8 mouse cellular contexts compared by ENCODE assay signal in genomic region chr5:119055430-119055829, GRCm38 (mm10).
DNase-seq lines count a peak whose midpoint lies in the region; ATAC-seq and TF ChIP-seq lines count a peak whose summit lies in the region.

No protein-coding gene starts in this region.

- peak overlapping the region; percentile 60 for H3K27ac ChIP-seq in hindbrain, embryonic 10.5 days
- H3K27ac ChIP-seq in hindbrain, postnatal 0 days: no peak overlapping the region
- no peak overlapping the region for H3K27ac ChIP-seq in intestine, embryonic 16.5 days (ENCODE audit: low read length)
- no peak overlapping the region for H3K27ac ChIP-seq in hindbrain, embryonic 14.5 days

- 2% methylated on average over 12 of the region's 12 CpGs for WGBS in hindbrain, embryonic 10.5 days
- WGBS in hindbrain, postnatal 0 days: 6% methylated on average over 12 of the region's 12 CpGs
- 17% methylated on average over 12 of the region's 12 CpGs for WGBS in intestine, embryonic 16.5 days
- 2% methylated on average over 12 of the region's 12 CpGs for WGBS in hindbrain, embryonic 14.5 days

- H3K9ac ChIP-seq in hindbrain, postnatal 0 days (replicated peaks; ENCODE audit: low read length): no peak overlapping the region
- no peak overlapping the region for H3K9ac ChIP-seq in intestine, embryonic 16.5 days (ENCODE audit: low read depth, low read length)
- H3K9ac ChIP-seq in hindbrain, embryonic 14.5 days: no peak overlapping the region

- no peaks in the 10 kb centered on the region for H3K36me3 ChIP-seq in hindbrain, embryonic 10.5 days
- H3K36me3 ChIP-seq in hindbrain, postnatal 0 days (ENCODE audit: insufficient read depth, low read length): no peaks in the 10 kb centered on the region
- H3K36me3 ChIP-seq in intestine, embryonic 16.5 days (ENCODE audit: control insufficient read depth, insufficient read depth, low read length): no peaks in the 10 kb centered on the region
- no peaks in the 10 kb centered on the region for H3K36me3 ChIP-seq in hindbrain, embryonic 14.5 days (replicated peaks; ENCODE audit: control insufficient read depth, insufficient read depth)

- peak; percentile 63 for DNase-seq in hindbrain, embryonic 10.5 days (ENCODE audit: low spot score)
- no peak for DNase-seq in hindbrain, postnatal 0 days (ENCODE audit: low spot score)
- DNase-seq in ZHBTc4 (ENCODE audit: low read depth, low spot score): peak; percentile 95
- peak; percentile 45 for DNase-seq in embryo, embryonic 9.5 days (ENCODE audit: extremely low spot score)
- DNase-seq in lung, postnatal 10 days: peak; percentile 79
- DNase-seq in spleen, postnatal 14 days (ENCODE audit: low spot score in 2 of 2): no peak
- no peak for DNase-seq in hindbrain, embryonic 14.5 days (ENCODE audit: low spot score)

- peaks cover 31% of the 10 kb centered on the region for H3K4me1 ChIP-seq in hindbrain, embryonic 10.5 days (replicated peaks)
- no peaks in the 10 kb centered on the region for H3K4me1 ChIP-seq in hindbrain, postnatal 0 days (ENCODE audit: insufficient read depth, low read length)
- peaks cover 7% of the 10 kb centered on the region; the same call in 1 of the 2 replicates for H3K4me1 ChIP-seq in intestine, embryonic 16.5 days (ENCODE audit: control insufficient read depth, insufficient read depth, low read length)
- no peaks in the 10 kb centered on the region for H3K4me1 ChIP-seq in hindbrain, embryonic 14.5 days (replicated peaks; ENCODE audit: control insufficient read depth, insufficient read depth, low read length)

- H3K27me3 ChIP-seq in hindbrain, embryonic 10.5 days (ENCODE audit: insufficient read depth, poor library complexity, severe bottlenecking): peaks cover 81% of the 10 kb centered on the region
- no peaks in the 10 kb centered on the region for H3K27me3 ChIP-seq in hindbrain, postnatal 0 days (ENCODE audit: insufficient read depth, low read length)
- H3K27me3 ChIP-seq in intestine, embryonic 16.5 days (replicated peaks; ENCODE audit: control insufficient read depth, insufficient read depth, low read length): no peaks in the 10 kb centered on the region
- H3K27me3 ChIP-seq in hindbrain, embryonic 14.5 days (ENCODE audit: control insufficient read depth, insufficient read depth, low read length): peaks cover 9% of the 10 kb centered on the region; the same call in 1 of the 2 replicates

- no peak overlapping the region for H3K4me2 ChIP-seq in hindbrain, postnatal 0 days (ENCODE audit: low read depth, low read length)
- no peak overlapping the region for H3K4me2 ChIP-seq in intestine, embryonic 16.5 days (ENCODE audit: low read depth, low read length)
- H3K4me2 ChIP-seq in hindbrain, embryonic 14.5 days (replicated peaks): no peak overlapping the region

- ATAC-seq in hindbrain, postnatal 0 days: no peak
- ATAC-seq in intestine, embryonic 16.5 days: peak; percentile 37; the same call in 1 of the 2 replicates
- no peak for ATAC-seq in hindbrain, embryonic 14.5 days (ENCODE audit: low FRiP score)

- peak overlapping the region; percentile 20; the same call in 1 of the 2 replicates for H3K4me3 ChIP-seq in hindbrain, embryonic 10.5 days
- H3K4me3 ChIP-seq in hindbrain, postnatal 0 days (ENCODE audit: low read length): no peak overlapping the region
- no peak overlapping the region for H3K4me3 ChIP-seq in intestine, embryonic 16.5 days (ENCODE audit: low read length)
- H3K4me3 ChIP-seq in hindbrain, embryonic 14.5 days (replicated peaks; ENCODE audit: low read length): no peak overlapping the region

- TF ChIP-seq CTCF in hindbrain, postnatal 0 days (IDR thresholded peaks at IDR 0.05; ENCODE audit: low read depth): no peak

- no peaks in the 10 kb centered on the region for H3K9me3 ChIP-seq in hindbrain, embryonic 10.5 days
- H3K9me3 ChIP-seq in hindbrain, postnatal 0 days (ENCODE audit: low read length): no peaks in the 10 kb centered on the region
- H3K9me3 ChIP-seq in intestine, embryonic 16.5 days (ENCODE audit: control insufficient read depth, low read length): no peaks in the 10 kb centered on the region
- no peaks in the 10 kb centered on the region for H3K9me3 ChIP-seq in hindbrain, embryonic 14.5 days (ENCODE audit: control insufficient read depth, low read length)

Comparison
In these comparisons a context has a peak if more than half of its experiments do, and no peak if none do; other contexts are left out.
1. DNase-seq: peak in hindbrain, embryonic 10.5 days (single experiment), ZHBTc4 (single experiment), embryo, embryonic 9.5 days (single experiment) and lung, postnatal 10 days (single experiment); none in hindbrain, postnatal 0 days (single experiment), spleen, postnatal 14 days (0 of 2) and hindbrain, embryonic 14.5 days (single experiment).